Mouse (Mus musculus) right cerebral cortex, postnatal 36 days (tissue): ENCODE data around the gene Dpysl4.

Experiments
- DNase-seq, 2 experiments: peaks; one replicate each; pipeline ENCODE4 v3.0.0; 2022; ENCODE audit warnings: low spot score in 2 of 2, mixed read lengths in 1 of 2

Gene Dpysl4

DNA sequence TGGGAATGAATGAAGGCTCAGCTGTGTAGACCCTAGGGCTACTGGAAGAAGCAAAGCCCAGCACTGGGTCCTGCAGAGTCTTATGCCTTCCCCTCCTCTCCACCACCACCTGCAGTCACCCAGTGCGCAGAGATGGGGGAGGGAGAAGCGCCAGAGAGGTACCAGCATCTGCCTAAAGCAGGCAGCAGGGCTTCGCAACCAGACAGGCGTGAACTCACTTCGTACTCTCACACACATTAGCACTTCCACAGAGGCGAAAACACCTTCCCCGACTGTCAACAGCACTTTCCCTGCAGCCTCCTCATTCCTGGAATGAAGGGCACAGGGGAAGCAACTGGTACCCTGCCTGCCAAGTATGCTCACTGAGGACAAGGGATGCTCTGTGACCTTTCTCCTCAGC lies 63.6 kb downstream of the Dpysl4 start:
- DNase-seq = peak; percentile 52 to 62

- DNase-seq = peak; percentile 58 to 70
These were observed 65.3 kb downstream of the Dpysl4 start for GRCm38 (mm10) chr7:139151116-139151515.
